Mouse (Mus musculus): ENCODE results near the gene Flrt1. TPM values are rescaled to one million over a fixed set of nuclear protein-coding genes. Genes with fewer than 3 reads are reported as not detected.

Flrt1 gene
- polyA plus RNA-seq, 1 experiment from 2014 or later: 0.97 TPM

DNA sequence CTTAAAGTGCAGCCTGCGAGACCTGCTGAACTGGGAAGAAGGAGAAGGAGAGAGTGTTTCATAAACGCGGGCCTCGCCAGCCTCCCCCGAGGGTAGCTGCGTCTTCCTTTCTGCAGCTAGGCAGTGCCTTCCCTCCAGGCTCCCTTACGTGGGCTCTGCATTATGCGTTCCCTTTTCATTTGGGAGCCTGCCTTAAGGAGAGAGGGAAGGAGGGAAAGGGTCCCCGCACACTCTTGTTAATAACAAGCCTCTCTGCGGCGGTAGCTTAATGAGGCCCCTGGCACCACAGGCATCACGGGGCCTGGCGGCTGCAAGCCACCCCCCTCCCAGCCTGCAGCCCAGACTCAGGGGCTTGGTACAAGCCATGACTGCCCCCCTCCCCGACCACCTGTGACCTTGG is 8.0 kb upstream of the Flrt1 start:
- peaks cover 29% of the 10 kb centered on the region for H3K4me1 ChIP-seq (ENCODE audit: control insufficient read depth, insufficient read depth, low read length)
- H3K27ac ChIP-seq (ENCODE audit: low read depth, low read length): no peak overlapping the region

DNA sequence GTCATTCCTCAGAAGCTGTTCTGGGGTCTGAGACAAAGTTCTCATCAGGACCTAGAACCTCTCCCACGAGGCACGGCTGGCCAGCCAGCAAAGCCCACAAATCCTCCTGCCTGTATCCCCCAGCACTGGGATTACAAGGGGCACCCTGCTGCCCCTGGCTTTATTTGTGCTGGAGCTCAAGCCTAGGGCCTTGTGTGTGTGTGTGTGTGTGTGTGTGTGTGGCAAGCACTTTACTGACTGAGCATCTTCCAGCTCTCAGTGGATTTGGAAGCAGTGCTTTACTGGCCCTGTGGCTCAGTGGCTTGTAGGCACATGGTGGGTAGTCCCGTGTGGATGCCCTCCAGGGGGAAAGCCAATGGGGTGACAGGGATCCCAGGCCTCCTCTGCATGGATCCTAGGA is 7.1 kb upstream of the Flrt1 start:
- no peaks in the 10 kb centered on the region for H3K36me3 ChIP-seq (ENCODE audit: control insufficient read depth, insufficient read depth, low read length)
- H3K27me3 ChIP-seq (ENCODE audit: control insufficient read depth, insufficient read depth, low read length): no peaks in the 10 kb centered on the region
- no peak overlapping the region for H3K9ac ChIP-seq (ENCODE audit: low read depth, low read length)
- H3K4me3 ChIP-seq (ENCODE audit: low read depth, low read length): no peak overlapping the region
- 54% methylated on average over 3 of the region's 3 CpGs for WGBS (ENCODE audit: insufficient replicate concordance)
- no peak overlapping the region for H3K4me2 ChIP-seq
- peaks cover 20% of the 10 kb centered on the region for H3K4me1 ChIP-seq (ENCODE audit: control insufficient read depth, insufficient read depth, low read length)
- ATAC-seq (replicated peaks; ENCODE audit: insufficient number of reproducible peaks, low FRiP score, low TSS enrichment): no peak
- no peak overlapping the region for H3K27ac ChIP-seq (ENCODE audit: low read depth, low read length)
- no peaks in the 10 kb centered on the region for H3K9me3 ChIP-seq (replicated peaks; ENCODE audit: control insufficient read depth, low read length)

More for the DNA sequence above, 8.0 kb upstream of the Flrt1 start:
- 45% methylated on average over 14 of the region's 14 CpGs for WGBS (ENCODE audit: insufficient replicate concordance)
- H3K9ac ChIP-seq (ENCODE audit: low read depth, low read length): no peak overlapping the region
- H3K4me2 ChIP-seq: no peak overlapping the region
- H3K27me3 ChIP-seq (ENCODE audit: control insufficient read depth, insufficient read depth, low read length): no peaks in the 10 kb centered on the region
- no peak for ATAC-seq (replicated peaks; ENCODE audit: insufficient number of reproducible peaks, low FRiP score, low TSS enrichment)
- no peaks in the 10 kb centered on the region for H3K36me3 ChIP-seq (ENCODE audit: control insufficient read depth, insufficient read depth, low read length)
- no peak overlapping the region for H3K4me3 ChIP-seq (ENCODE audit: low read depth, low read length)
- H3K9me3 ChIP-seq (replicated peaks; ENCODE audit: control insufficient read depth, low read length): no peaks in the 10 kb centered on the region

DNA sequence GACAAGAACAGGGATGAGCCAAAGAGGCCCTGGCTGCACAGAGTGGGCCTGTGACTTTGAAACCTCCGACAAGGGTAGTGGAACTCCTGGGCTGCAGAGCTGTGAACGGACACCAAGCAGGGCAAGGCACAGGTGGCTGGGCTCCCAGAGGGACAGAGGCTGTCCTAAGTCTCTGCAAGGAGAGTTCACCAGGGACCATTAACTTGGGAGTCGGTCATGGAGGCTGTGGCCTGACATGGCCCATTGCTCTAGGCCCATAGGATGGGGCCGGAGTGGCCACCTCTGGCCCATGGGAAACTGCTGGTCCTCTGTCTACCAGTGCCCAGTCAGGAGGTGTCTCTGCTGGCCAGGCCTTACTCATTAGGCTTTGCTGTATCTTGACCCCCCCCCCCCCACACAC is 6.2 kb upstream of the Flrt1 start:
- H3K4me3 ChIP-seq (ENCODE audit: low read depth, low read length): no peak overlapping the region
- ATAC-seq (replicated peaks; ENCODE audit: insufficient number of reproducible peaks, low FRiP score, low TSS enrichment): no peak
- no peaks in the 10 kb centered on the region for H3K36me3 ChIP-seq (ENCODE audit: control insufficient read depth, insufficient read depth, low read length)
- no peak overlapping the region for H3K27ac ChIP-seq (ENCODE audit: low read depth, low read length)
- H3K4me1 ChIP-seq (ENCODE audit: control insufficient read depth, insufficient read depth, low read length): peaks cover 19% of the 10 kb centered on the region
- no peak overlapping the region for H3K4me2 ChIP-seq
- peaks cover 3% of the 10 kb centered on the region; the same call in 1 of the 2 replicates for H3K27me3 ChIP-seq (ENCODE audit: control insufficient read depth, insufficient read depth, low read length)
- no peak overlapping the region for H3K9ac ChIP-seq (ENCODE audit: low read depth, low read length)
- WGBS (ENCODE audit: insufficient replicate concordance): 78% methylated on average over 4 of the region's 4 CpGs
- no peaks in the 10 kb centered on the region for H3K9me3 ChIP-seq (replicated peaks; ENCODE audit: control insufficient read depth, low read length)

DNA sequence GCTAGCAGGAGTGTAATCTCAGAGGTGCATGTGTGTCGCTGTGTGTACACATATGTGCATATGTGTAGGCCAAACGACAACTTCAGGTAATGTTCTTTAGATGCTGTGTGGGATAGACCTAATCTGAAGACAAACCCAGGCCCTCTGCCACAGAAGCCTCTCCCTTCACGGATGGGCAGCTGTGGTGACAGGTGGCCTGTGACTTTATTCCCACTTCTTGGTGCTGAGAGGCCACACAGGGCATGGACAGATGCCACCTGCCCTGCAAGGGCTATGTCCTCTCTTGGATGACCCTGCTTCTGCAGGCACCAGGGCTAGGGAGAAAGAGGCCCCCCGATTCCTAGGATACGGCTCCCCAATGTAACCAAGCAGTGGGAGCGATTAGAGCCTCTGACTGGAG is 5.8 kb upstream of the Flrt1 start:
- Histone ChIP-seq H3K4me3 (ENCODE audit: low read depth, low read length) (no peak overlapping the region), H3K4me2 (no peak overlapping the region), H3K4me1 (ENCODE audit: control insufficient read depth, insufficient read depth, low read length) (peaks cover 19% of the 10 kb centered on the region), H3K27ac (ENCODE audit: low read depth, low read length) (no peak overlapping the region), H3K36me3 (ENCODE audit: control insufficient read depth, insufficient read depth, low read length) (no peaks in the 10 kb centered on the region), H3K9ac (ENCODE audit: low read depth, low read length) (no peak overlapping the region), H3K9me3 (replicated peaks; ENCODE audit: control insufficient read depth, low read length) (no peaks in the 10 kb centered on the region), H3K27me3 (ENCODE audit: control insufficient read depth, insufficient read depth, low read length) (peaks cover 5% of the 10 kb centered on the region; the same call in 1 of the 2 replicates)
- 84% methylated on average over 6 of the region's 6 CpGs for WGBS (ENCODE audit: insufficient replicate concordance)
- no peak for ATAC-seq (replicated peaks; ENCODE audit: insufficient number of reproducible peaks, low FRiP score, low TSS enrichment)

DNA sequence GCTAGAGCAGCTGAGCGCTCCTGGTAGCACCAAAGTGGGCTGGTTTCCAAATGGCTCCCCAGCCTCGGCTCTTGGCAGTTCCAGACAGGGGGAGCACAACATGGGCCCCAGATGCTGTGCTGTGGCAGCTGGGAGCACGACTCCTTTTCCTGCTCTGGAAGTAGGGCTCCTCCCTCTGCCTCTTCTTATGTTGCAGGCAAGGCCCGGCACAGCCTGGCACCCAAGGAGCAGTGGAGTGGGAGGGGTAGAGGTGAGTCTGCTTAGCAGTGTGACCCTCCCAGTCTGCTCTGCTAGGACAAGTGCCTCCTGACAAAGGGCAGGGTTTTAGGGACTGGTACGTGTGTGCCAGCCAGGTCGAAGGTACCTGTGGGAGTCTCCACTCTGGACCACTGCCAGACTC is 5.3 kb upstream of the Flrt1 start:
- no peaks in the 10 kb centered on the region for H3K9me3 ChIP-seq (replicated peaks; ENCODE audit: control insufficient read depth, low read length)
- H3K27me3 ChIP-seq (ENCODE audit: control insufficient read depth, insufficient read depth, low read length): peaks cover 6% of the 10 kb centered on the region; the same call in 1 of the 2 replicates
- 0 out of 2 replicates have a peak overlapping the region, but pooled peaks have one; percentile 34 for H3K9ac ChIP-seq (ENCODE audit: low read depth, low read length)
- WGBS (ENCODE audit: insufficient replicate concordance): 65% methylated on average over 6 of the region's 6 CpGs
- no peaks in the 10 kb centered on the region for H3K36me3 ChIP-seq (ENCODE audit: control insufficient read depth, insufficient read depth, low read length)
- no peak for ATAC-seq (replicated peaks; ENCODE audit: insufficient number of reproducible peaks, low FRiP score, low TSS enrichment)
- no peak overlapping the region for H3K4me3 ChIP-seq (ENCODE audit: low read depth, low read length)
- H3K27ac ChIP-seq (ENCODE audit: low read depth, low read length): 0 out of 2 replicates have a peak overlapping the region, but pooled peaks have one; percentile 10
- peaks cover 19% of the 10 kb centered on the region for H3K4me1 ChIP-seq (ENCODE audit: control insufficient read depth, insufficient read depth, low read length)
- H3K4me2 ChIP-seq: no peak overlapping the region

DNA sequence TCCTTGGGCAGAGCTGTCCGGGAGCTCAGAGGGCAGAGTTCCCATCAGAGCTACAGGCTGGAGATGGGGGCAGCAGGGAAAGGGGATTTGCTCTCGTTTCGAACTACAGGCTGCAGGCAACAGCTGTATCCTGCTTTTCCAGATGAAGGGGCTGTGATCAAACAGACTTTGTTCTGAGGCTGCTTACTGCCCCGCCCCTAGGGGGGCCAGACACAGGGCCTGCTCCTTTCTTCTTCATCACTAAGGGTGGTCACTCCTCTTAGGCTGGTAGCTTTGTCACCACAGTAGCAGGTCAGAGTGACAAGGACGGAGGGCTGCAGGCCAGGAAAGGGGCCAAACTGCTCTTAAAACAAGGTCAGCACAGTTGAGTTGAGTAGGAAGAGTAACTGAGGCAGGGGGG is 4.6 kb upstream of the Flrt1 start:
- Histone ChIP-seq H3K27me3 (ENCODE audit: control insufficient read depth, insufficient read depth, low read length) (peaks cover 6% of the 10 kb centered on the region; the same call in 1 of the 2 replicates), H3K4me2 (no peak overlapping the region), H3K36me3 (ENCODE audit: control insufficient read depth, insufficient read depth, low read length) (no peaks in the 10 kb centered on the region), H3K9ac (ENCODE audit: low read depth, low read length) (no peak overlapping the region), H3K27ac (ENCODE audit: low read depth, low read length) (no peak overlapping the region), H3K4me3 (ENCODE audit: low read depth, low read length) (no peak overlapping the region), H3K4me1 (ENCODE audit: control insufficient read depth, insufficient read depth, low read length) (peaks cover 17% of the 10 kb centered on the region), H3K9me3 (replicated peaks; ENCODE audit: control insufficient read depth, low read length) (no peaks in the 10 kb centered on the region)
- ATAC-seq (replicated peaks; ENCODE audit: insufficient number of reproducible peaks, low FRiP score, low TSS enrichment): no peak
- 28% methylated on average over 5 of the region's 5 CpGs for WGBS (ENCODE audit: insufficient replicate concordance)

DNA sequence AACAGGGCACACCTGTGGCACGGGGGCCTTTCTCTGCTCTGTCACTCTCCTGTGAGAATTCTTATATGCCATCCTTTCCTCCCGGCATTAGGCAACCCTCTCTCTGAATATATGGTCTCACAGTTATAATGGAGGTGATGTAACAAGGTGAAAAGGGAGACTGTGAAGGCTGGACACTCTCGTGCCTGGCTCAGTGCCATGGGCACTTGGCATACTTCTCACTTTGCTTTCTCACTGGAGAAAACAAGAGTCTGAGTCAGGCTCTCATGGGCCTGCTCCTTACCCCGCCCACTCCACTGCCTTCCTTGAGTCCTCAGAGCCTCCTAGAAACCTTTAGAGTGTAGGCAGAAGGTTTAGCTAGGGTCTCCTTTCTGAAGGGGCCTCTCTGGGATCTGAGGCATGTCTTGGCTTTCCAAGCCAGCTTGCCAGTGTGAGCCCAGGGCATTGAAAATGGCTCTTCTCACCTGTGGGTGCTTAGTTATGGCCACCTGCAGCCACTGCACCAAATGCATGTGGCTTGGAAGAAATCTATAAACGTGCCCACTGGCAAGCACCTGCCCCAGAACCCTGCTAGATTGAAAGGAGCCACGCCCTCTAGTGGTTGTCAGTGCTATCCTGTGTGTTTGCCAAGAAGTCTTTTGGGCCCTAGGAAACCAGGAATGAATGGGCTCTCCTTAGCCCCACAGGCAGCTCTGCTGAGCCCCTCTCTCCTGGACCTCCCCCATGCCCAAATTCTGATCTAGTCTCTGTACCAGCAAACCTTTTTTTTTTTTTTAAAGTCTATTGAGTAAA is 2.8 kb upstream of the Flrt1 start:
- no peak for ATAC-seq (replicated peaks; ENCODE audit: insufficient number of reproducible peaks, low FRiP score, low TSS enrichment)
- WGBS (ENCODE audit: insufficient replicate concordance): 52% methylated on average over 6 of the region's 6 CpGs
- Histone ChIP-seq H3K9me3 (replicated peaks; ENCODE audit: control insufficient read depth, low read length) (no peaks in the 10 kb centered on the region), H3K27ac (ENCODE audit: low read depth, low read length) (no peak overlapping the region), H3K4me3 (ENCODE audit: low read depth, low read length) (no peak overlapping the region), H3K27me3 (ENCODE audit: control insufficient read depth, insufficient read depth, low read length) (peaks cover 6% of the 10 kb centered on the region; the same call in 1 of the 2 replicates), H3K4me1 (ENCODE audit: control insufficient read depth, insufficient read depth, low read length) (peaks cover 16% of the 10 kb centered on the region), H3K36me3 (ENCODE audit: control insufficient read depth, insufficient read depth, low read length) (no peaks in the 10 kb centered on the region), H3K4me2 (no peak overlapping the region), H3K9ac (ENCODE audit: low read depth, low read length) (no peak overlapping the region)

DNA sequence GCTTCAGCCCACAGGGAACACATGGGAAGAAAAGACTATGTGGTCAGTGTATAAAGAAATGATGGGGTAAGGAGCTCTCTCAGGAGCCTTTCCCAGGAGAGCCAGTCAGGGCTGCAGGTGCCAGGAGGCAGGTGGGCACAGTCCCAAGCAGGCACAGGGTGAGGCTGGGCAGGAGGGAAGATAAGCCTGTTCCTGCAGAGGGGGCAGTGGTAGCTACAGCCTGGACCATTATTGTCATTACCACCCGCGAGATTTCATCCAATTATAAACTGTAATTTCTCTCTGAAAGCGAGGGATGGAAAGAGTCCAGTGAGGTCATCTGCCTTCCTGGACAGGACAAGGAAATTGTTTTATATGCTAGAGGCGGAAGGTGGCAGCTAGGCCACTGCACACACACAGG is 1.6 kb upstream of the Flrt1 start:
- Histone ChIP-seq H3K4me2 (no peak overlapping the region), H3K4me3 (ENCODE audit: low read depth, low read length) (no peak overlapping the region), H3K4me1 (ENCODE audit: control insufficient read depth, insufficient read depth, low read length) (peaks cover 18% of the 10 kb centered on the region; the same call in 1 of the 2 replicates), H3K9ac (ENCODE audit: low read depth, low read length) (no peak overlapping the region), H3K36me3 (ENCODE audit: control insufficient read depth, insufficient read depth, low read length) (no peaks in the 10 kb centered on the region), H3K27ac (ENCODE audit: low read depth, low read length) (no peak overlapping the region), H3K27me3 (ENCODE audit: control insufficient read depth, insufficient read depth, low read length) (peaks cover 6% of the 10 kb centered on the region; the same call in 1 of the 2 replicates), H3K9me3 (replicated peaks; ENCODE audit: control insufficient read depth, low read length) (no peaks in the 10 kb centered on the region)
- no peak for ATAC-seq (replicated peaks; ENCODE audit: insufficient number of reproducible peaks, low FRiP score, low TSS enrichment)
- 78% methylated on average over 4 of the region's 4 CpGs for WGBS (ENCODE audit: insufficient replicate concordance)

DNA sequence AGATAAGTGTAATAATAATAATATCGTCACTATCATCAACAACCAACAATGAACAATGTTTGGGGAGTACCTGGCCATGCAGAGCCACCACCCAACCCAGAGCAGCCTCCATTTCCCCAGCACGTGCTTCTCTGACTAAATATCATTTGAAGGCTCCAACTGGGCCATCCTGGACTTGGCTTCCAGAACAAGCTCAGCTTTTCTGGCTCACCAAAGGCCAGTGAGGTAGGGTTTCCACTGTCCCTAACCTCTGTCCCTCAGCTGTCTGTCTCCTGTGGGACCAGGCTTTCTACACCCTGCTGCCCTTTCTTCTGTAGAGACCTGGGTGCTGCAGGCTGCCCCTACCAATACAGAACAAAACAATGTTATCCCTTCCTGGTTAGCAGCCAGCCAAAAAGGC is 1.0 kb upstream of the Flrt1 start:
- H3K4me3 ChIP-seq (ENCODE audit: low read depth, low read length): no peak overlapping the region
- H3K36me3 ChIP-seq (ENCODE audit: control insufficient read depth, insufficient read depth, low read length): no peaks in the 10 kb centered on the region
- ATAC-seq (replicated peaks; ENCODE audit: insufficient number of reproducible peaks, low FRiP score, low TSS enrichment): no peak
- no peak overlapping the region for H3K4me2 ChIP-seq
- H3K4me1 ChIP-seq (ENCODE audit: control insufficient read depth, insufficient read depth, low read length): peaks cover 18% of the 10 kb centered on the region; the same call in 1 of the 2 replicates
- H3K27me3 ChIP-seq (ENCODE audit: control insufficient read depth, insufficient read depth, low read length): peaks cover 6% of the 10 kb centered on the region; the same call in 1 of the 2 replicates
- 67% methylated on average over 2 of the region's 2 CpGs for WGBS (ENCODE audit: insufficient replicate concordance)
- no peak overlapping the region for H3K9ac ChIP-seq (ENCODE audit: low read depth, low read length)
- no peaks in the 10 kb centered on the region for H3K9me3 ChIP-seq (replicated peaks; ENCODE audit: control insufficient read depth, low read length)
- no peak overlapping the region for H3K27ac ChIP-seq (ENCODE audit: low read depth, low read length)

Data from heart, embryonic 11.5 days (tissue).